Mouse (Mus musculus): ENCODE results near the gene Kif13a. TPM values are rescaled to one million over a fixed set of nuclear protein-coding genes. Genes with fewer than 3 reads are reported as not detected.

Kif13a gene
- polyA plus RNA-seq, 1 experiment = 5.3 TPM

GRCm38 (mm10) chr13:46726288-46727037, 203.2 kb downstream of the Kif13a start:
- peak overlapping the region; percentile 27; the same call in 1 of the 2 replicates for H3K27ac ChIP-seq (ENCODE audit: control insufficient read depth, insufficient read depth, low read depth, low read length)
- H3K4me1 ChIP-seq (ENCODE audit: control insufficient read depth, insufficient read depth, low read length) = no peaks in the 10 kb centered on the region
- H3K36me3 ChIP-seq (ENCODE audit: control insufficient read depth, insufficient read depth, low read length) = no peaks in the 10 kb centered on the region
- no peak for TF ChIP-seq CTCF (IDR thresholded peaks at IDR 0.05; ENCODE audit: control insufficient read depth, insufficient read depth, insufficient replicate concordance, low read depth, low read length)
- TF ChIP-seq POLR2A (IDR thresholded peaks at IDR 0.05; ENCODE audit: control insufficient read depth, low read depth, low read length) = no peak
- no peaks in the 10 kb centered on the region for H3K27me3 ChIP-seq (ENCODE audit: control insufficient read depth, insufficient read depth, low read length)
- H3K4me3 ChIP-seq (ENCODE audit: control insufficient read depth, low read depth, low read length) = peak overlapping the region; percentile 91

DNA sequence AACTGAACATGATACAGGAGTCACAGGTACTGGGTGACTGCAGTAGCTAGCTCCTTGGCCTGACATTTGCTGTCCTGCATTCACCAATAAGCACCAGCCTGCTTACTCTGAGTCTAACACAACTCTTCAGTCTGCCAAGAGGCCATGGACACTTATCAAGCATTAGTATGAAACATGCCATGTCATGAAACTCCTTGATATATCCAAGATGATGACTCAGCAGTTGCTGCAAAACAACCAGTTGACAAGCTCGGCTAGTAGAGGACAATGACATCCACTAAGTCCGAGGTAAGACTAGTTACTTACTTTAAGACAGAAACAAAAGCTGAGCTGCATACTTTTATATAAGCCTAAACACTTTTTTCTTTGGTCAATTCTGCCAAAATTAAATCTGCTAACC, 204.4 kb downstream of the Kif13a start:
- Histone ChIP-seq H3K36me3 (ENCODE audit: control insufficient read depth, insufficient read depth, low read length) (no peaks in the 10 kb centered on the region), H3K4me3 (ENCODE audit: control insufficient read depth, low read depth, low read length) (peak overlapping the region; percentile 60; the same call in 1 of the 2 replicates), H3K4me1 (ENCODE audit: control insufficient read depth, insufficient read depth, low read length) (no peaks in the 10 kb centered on the region), H3K27ac (ENCODE audit: control insufficient read depth, insufficient read depth, low read depth, low read length) (no peak overlapping the region), H3K27me3 (ENCODE audit: control insufficient read depth, insufficient read depth, low read length) (no peaks in the 10 kb centered on the region)
- no peak for TF ChIP-seq POLR2A (IDR thresholded peaks at IDR 0.05; ENCODE audit: control insufficient read depth, low read depth, low read length)
- TF ChIP-seq CTCF (IDR thresholded peaks at IDR 0.05; ENCODE audit: control insufficient read depth, insufficient read depth, insufficient replicate concordance, low read depth, low read length) = no peak

DNA sequence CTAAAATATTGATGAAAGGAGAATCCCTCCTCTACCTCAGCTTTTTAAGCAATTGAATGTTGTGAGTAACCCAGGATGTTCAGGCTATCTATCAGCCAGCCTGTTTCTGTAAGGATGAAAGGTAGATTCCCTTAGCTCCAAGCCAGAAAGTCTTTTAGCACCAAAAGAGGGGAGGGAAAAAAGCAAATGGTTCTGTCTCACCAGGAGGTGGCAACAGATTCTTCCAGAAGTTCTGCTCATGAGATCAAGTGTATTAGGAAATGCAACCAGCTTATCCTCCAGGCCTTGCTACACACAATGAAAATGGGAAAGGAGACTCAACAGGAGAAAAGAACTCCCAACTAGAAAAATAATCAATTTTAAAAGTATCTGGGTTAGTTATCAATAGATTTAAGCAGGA, 205.3 kb downstream of the Kif13a start:
- H3K36me3 ChIP-seq (ENCODE audit: control insufficient read depth, insufficient read depth, low read length) = no peaks in the 10 kb centered on the region
- no peaks in the 10 kb centered on the region for H3K27me3 ChIP-seq (ENCODE audit: control insufficient read depth, insufficient read depth, low read length)
- TF ChIP-seq POLR2A (IDR thresholded peaks at IDR 0.05; ENCODE audit: control insufficient read depth, low read depth, low read length) = no peak
- TF ChIP-seq CTCF (IDR thresholded peaks at IDR 0.05; ENCODE audit: control insufficient read depth, insufficient read depth, insufficient replicate concordance, low read depth, low read length) = no peak
- H3K4me3 ChIP-seq (ENCODE audit: control insufficient read depth, low read depth, low read length) = peak overlapping the region; percentile 66; the same call in 1 of the 2 replicates
- no peak overlapping the region for H3K27ac ChIP-seq (ENCODE audit: control insufficient read depth, insufficient read depth, low read depth, low read length)
- no peaks in the 10 kb centered on the region for H3K4me1 ChIP-seq (ENCODE audit: control insufficient read depth, insufficient read depth, low read length)

DNA sequence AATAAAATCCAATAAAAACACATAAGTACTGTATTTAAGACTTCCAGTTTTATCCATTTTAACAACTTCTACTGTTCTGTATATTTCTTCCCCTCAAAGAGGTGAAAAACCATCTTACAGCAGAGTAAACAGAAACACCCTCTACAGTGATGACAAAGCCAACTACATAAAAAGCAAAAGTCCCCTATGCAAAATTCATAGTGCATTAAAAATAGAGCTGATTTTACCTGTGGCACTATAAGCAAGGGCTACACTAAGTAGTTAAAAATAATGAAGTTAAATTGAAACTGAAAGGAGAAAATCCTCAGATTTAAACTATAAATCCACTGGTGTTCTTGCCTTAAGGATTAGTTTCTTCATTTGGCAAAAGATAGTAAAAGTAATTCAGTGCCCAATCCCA, 208.7 kb downstream of the Kif13a start:
- Histone ChIP-seq H3K4me1 (ENCODE audit: control insufficient read depth, insufficient read depth, low read length) (no peaks in the 10 kb centered on the region), H3K4me3 (ENCODE audit: control insufficient read depth, low read depth, low read length) (no peak overlapping the region)
- TF ChIP-seq CTCF (IDR thresholded peaks at IDR 0.05; ENCODE audit: control insufficient read depth, insufficient read depth, insufficient replicate concordance, low read depth, low read length) (no peak), POLR2A (IDR thresholded peaks at IDR 0.05; ENCODE audit: control insufficient read depth, low read depth, low read length) (no peak)

GRCm38 (mm10) chr13:46718893-46719400, 210.7 kb downstream of the Kif13a start:
- TF ChIP-seq POLR2A (IDR thresholded peaks at IDR 0.05; ENCODE audit: control insufficient read depth, low read depth, low read length) = no peak
- TF ChIP-seq CTCF (IDR thresholded peaks at IDR 0.05; ENCODE audit: control insufficient read depth, insufficient read depth, insufficient replicate concordance, low read depth, low read length) = no peak
- no peaks in the 10 kb centered on the region for H3K4me1 ChIP-seq (ENCODE audit: control insufficient read depth, insufficient read depth, low read length)
- no peaks in the 10 kb centered on the region for H3K27me3 ChIP-seq (ENCODE audit: control insufficient read depth, insufficient read depth, low read length)
- 0 out of 2 replicates have a peak, but pooled peaks cover 2% of the 10 kb centered on the region for H3K36me3 ChIP-seq (ENCODE audit: control insufficient read depth, insufficient read depth, low read length)
- H3K27ac ChIP-seq (ENCODE audit: control insufficient read depth, insufficient read depth, low read depth, low read length) = no peak overlapping the region
- H3K4me3 ChIP-seq (ENCODE audit: control insufficient read depth, low read depth, low read length) = no peak overlapping the region

More for the DNA sequence above, 208.7 kb downstream of the Kif13a start:
- no peaks in the 10 kb centered on the region for H3K27me3 ChIP-seq (ENCODE audit: control insufficient read depth, insufficient read depth, low read length)
- H3K36me3 ChIP-seq (ENCODE audit: control insufficient read depth, insufficient read depth, low read length) = 0 out of 2 replicates have a peak, but pooled peaks cover 2% of the 10 kb centered on the region
- H3K27ac ChIP-seq (ENCODE audit: control insufficient read depth, insufficient read depth, low read depth, low read length) = no peak overlapping the region

GRCm38 (mm10) chr13:46715976-46716639, 213.6 kb downstream of the Kif13a start:
- H3K36me3 ChIP-seq (ENCODE audit: control insufficient read depth, insufficient read depth, low read length) = 0 out of 2 replicates have a peak, but pooled peaks cover 2% of the 10 kb centered on the region
- H3K4me1 ChIP-seq (ENCODE audit: control insufficient read depth, insufficient read depth, low read length) = no peaks in the 10 kb centered on the region
- H3K27ac ChIP-seq (ENCODE audit: control insufficient read depth, insufficient read depth, low read depth, low read length) = no peak overlapping the region
- TF ChIP-seq POLR2A (IDR thresholded peaks at IDR 0.05; ENCODE audit: control insufficient read depth, low read depth, low read length) (no peak), CTCF (IDR thresholded peaks at IDR 0.05; ENCODE audit: control insufficient read depth, insufficient read depth, insufficient replicate concordance, low read depth, low read length) (no peak)
- H3K4me3 ChIP-seq (ENCODE audit: control insufficient read depth, low read depth, low read length) = no peak overlapping the region
- no peaks in the 10 kb centered on the region for H3K27me3 ChIP-seq (ENCODE audit: control insufficient read depth, insufficient read depth, low read length)

- 0 out of 2 replicates have a peak, but pooled peaks cover 2% of the 10 kb centered on the region for H3K36me3 ChIP-seq (ENCODE audit: control insufficient read depth, insufficient read depth, low read length)
- no peak for TF ChIP-seq POLR2A (IDR thresholded peaks at IDR 0.05; ENCODE audit: control insufficient read depth, low read depth, low read length)
- no peak for TF ChIP-seq CTCF (IDR thresholded peaks at IDR 0.05; ENCODE audit: control insufficient read depth, insufficient read depth, insufficient replicate concordance, low read depth, low read length)
- no peak overlapping the region for H3K4me3 ChIP-seq (ENCODE audit: control insufficient read depth, low read depth, low read length)
- no peaks in the 10 kb centered on the region for H3K4me1 ChIP-seq (ENCODE audit: control insufficient read depth, insufficient read depth, low read length)
- H3K27me3 ChIP-seq (ENCODE audit: control insufficient read depth, insufficient read depth, low read length) = no peaks in the 10 kb centered on the region
- no peak overlapping the region for H3K27ac ChIP-seq (ENCODE audit: control insufficient read depth, insufficient read depth, low read depth, low read length)
Observed at GRCm38 (mm10) chr13:46713486-46713885, 216.2 kb downstream of the Kif13a start.

Data from testis, adult 2 months (tissue).